In genomic region chr6:47974599-47974998, GRCm38 (mm10) we compare ENCODE assay signal across 18 mouse cellular contexts. TPM values are rescaled to one million over a fixed set of nuclear protein-coding genes. Genes with fewer than 3 reads are reported as not detected.
A peak's percentile ranks its signal among the peaks of the same experiment; 100 is the strongest.
DNase-seq lines count a peak whose midpoint lies in the region; ATAC-seq and TF ChIP-seq lines count a peak whose summit lies in the region.
"Had no signal": no experiment of that assay in that cellular context is flagged by ENCODE, and none has a peak within 500 bp of the region (broad histone marks: within the 10 kb centered on the region; RNA-seq: fewer than 3 reads in every experiment).

No protein-coding gene starts in this region.

- no peak overlapping the region for H3K4me3 ChIP-seq in forebrain, postnatal 0 days (ENCODE audit: low read depth, low read length)
- no peak overlapping the region for H3K4me3 ChIP-seq in forebrain, embryonic 14.5 days (ENCODE audit: low read depth, low read length)
- no peak overlapping the region for H3K4me3 ChIP-seq in stomach, postnatal 0 days (ENCODE audit: low read depth, low read length)
- no peak overlapping the region for H3K4me3 ChIP-seq in left cerebral cortex, adult 2 months
- H3K4me3 ChIP-seq: erythroblast, embryonic 14.5 days; hindbrain, embryonic 13.5 days; limb, embryonic 10.5 days; lung, embryonic 15.5 days; midbrain, embryonic 12.5 days had no signal

- H3K27ac ChIP-seq in forebrain, postnatal 0 days (ENCODE audit: low read depth, low read length) = no peak overlapping the region
- no peak overlapping the region for H3K27ac ChIP-seq in forebrain, embryonic 14.5 days (ENCODE audit: low read depth, low read length)
- no peak overlapping the region for H3K27ac ChIP-seq in stomach, postnatal 0 days (replicated peaks)
- H3K27ac ChIP-seq in left cerebral cortex, adult 2 months = no peak overlapping the region
- H3K27ac ChIP-seq: hindbrain, embryonic 13.5 days; limb, embryonic 10.5 days; lung, embryonic 15.5 days; midbrain, embryonic 12.5 days had no signal

- H3K9me3 ChIP-seq in forebrain, postnatal 0 days (ENCODE audit: low read length) = no peaks in the 10 kb centered on the region
- no peaks in the 10 kb centered on the region for H3K9me3 ChIP-seq in forebrain, embryonic 14.5 days (replicated peaks; ENCODE audit: control insufficient read depth, low read length)
- H3K9me3 ChIP-seq in stomach, postnatal 0 days (ENCODE audit: control insufficient read depth, low read length) = no peaks in the 10 kb centered on the region
- H3K9me3 ChIP-seq: hindbrain, embryonic 13.5 days; limb, embryonic 10.5 days; lung, embryonic 15.5 days; midbrain, embryonic 12.5 days had no signal

- in situ Hi-C loops in Patski (cut with MboI; ENCODE audit: low pct_unique_long_range_greater_than_20kb) = no loop called here

- H3K4me1 ChIP-seq in forebrain, postnatal 0 days (ENCODE audit: insufficient read depth) = no peaks in the 10 kb centered on the region
- H3K4me1 ChIP-seq in forebrain, embryonic 14.5 days (ENCODE audit: control insufficient read depth, insufficient read depth, low read length) = no peaks in the 10 kb centered on the region
- no peaks in the 10 kb centered on the region for H3K4me1 ChIP-seq in stomach, postnatal 0 days (replicated peaks; ENCODE audit: control insufficient read depth, insufficient read depth)
- H3K4me1 ChIP-seq: hindbrain, embryonic 13.5 days; limb, embryonic 10.5 days; lung, embryonic 15.5 days; midbrain, embryonic 12.5 days had no signal

- POLR2A ChIA-PET in Patski (lab: Charles Lee) = interaction anchor here (0.6 kb wide), 1 partner anchor 113 kb away, joined by 10 read pairs; no protein-coding TSS in a partner anchor

- ATAC-seq in forebrain, postnatal 0 days = no peak
- ATAC-seq in forebrain, embryonic 14.5 days = no peak
- no peak for ATAC-seq in Patski
- no peak for ATAC-seq in stomach, postnatal 0 days (ENCODE audit: low FRiP score, low TSS enrichment)

- H3K9ac ChIP-seq in forebrain, postnatal 0 days = no peak overlapping the region
- H3K9ac ChIP-seq in forebrain, embryonic 14.5 days (ENCODE audit: low read length) = no peak overlapping the region
- no peak overlapping the region for H3K9ac ChIP-seq in stomach, postnatal 0 days (ENCODE audit: low read length)
- H3K9ac ChIP-seq: hindbrain, embryonic 13.5 days; lung, embryonic 15.5 days; midbrain, embryonic 12.5 days had no signal

- no peak overlapping the region for H3K4me2 ChIP-seq in forebrain, postnatal 0 days (ENCODE audit: low read depth)
- H3K4me2 ChIP-seq in forebrain, embryonic 14.5 days (ENCODE audit: low read length) = no peak overlapping the region
- no peak overlapping the region for H3K4me2 ChIP-seq in stomach, postnatal 0 days (replicated peaks; ENCODE audit: low read depth)
- H3K4me2 ChIP-seq: hindbrain, embryonic 13.5 days; lung, embryonic 15.5 days; midbrain, embryonic 12.5 days had no signal

- TF ChIP-seq EP300 in stomach, postnatal 0 days (optimal IDR thresholded peaks at IDR 0.05) = no peak

- TF ChIP-seq CTCF in forebrain, postnatal 0 days (IDR thresholded peaks at IDR 0.05; ENCODE audit: low read depth) = peak; percentile 26; the same call in 1 of the 2 replicates
- peak; percentile 37 for TF ChIP-seq CTCF in Patski (IDR thresholded peaks at IDR 0.05)
- peak; percentile 52 for TF ChIP-seq CTCF in stomach, postnatal 0 days (IDR thresholded peaks at IDR 0.05; ENCODE audit: low read depth)
- TF ChIP-seq CTCF in left cerebral cortex, adult 2 months (IDR thresholded peaks at IDR 0.05) = no peak; the same call in 1 of the 2 replicates

- H3K36me3 ChIP-seq in forebrain, postnatal 0 days (ENCODE audit: insufficient read depth) = no peaks in the 10 kb centered on the region
- H3K36me3 ChIP-seq in forebrain, embryonic 14.5 days (ENCODE audit: control insufficient read depth, insufficient read depth, low read length) = no peaks in the 10 kb centered on the region
- no peaks in the 10 kb centered on the region for H3K36me3 ChIP-seq in stomach, postnatal 0 days (ENCODE audit: control insufficient read depth, insufficient read depth, low read length)
- H3K36me3 ChIP-seq: hindbrain, embryonic 13.5 days; limb, embryonic 10.5 days; lung, embryonic 15.5 days; midbrain, embryonic 12.5 days had no signal

- WGBS in forebrain, postnatal 0 days = 86% methylated on average over 1 of the region's 1 CpGs
- WGBS in forebrain, embryonic 14.5 days = 91% methylated on average over 1 of the region's 1 CpGs
- WGBS in stomach, postnatal 0 days = 94% methylated on average over 1 of the region's 1 CpGs

- no peak for DNase-seq in forebrain, postnatal 0 days
- no peak for DNase-seq in forebrain, embryonic 14.5 days (ENCODE audit: low spot score)
- DNase-seq in lung, postnatal 36 days = peak; percentile 23
- DNase-seq in lung, postnatal 10 days = no peak
- DNase-seq in Patski (ENCODE audit: low read depth, low spot score) = no peak
- no peak for DNase-seq in stomach, postnatal 0 days (ENCODE audit: low spot score)
- no peak for DNase-seq in left cerebral cortex, adult 2 months (ENCODE audit: extremely low spot score in 1 of 2, low spot score in 2 of 2)
- no peak for DNase-seq in cerebellum, postnatal 25 days
- DNase-seq: adrenal gland, postnatal 36 days; cerebellum, adult 18-20 months; embryo, embryonic 11 days; kidney, adult 9 months; layer of hippocampus, adult 9-11 months had no signal

- CTCF ChIA-PET in Patski (lab: Charles Lee) = interaction anchor here (1.0 kb wide), 1 partner anchor 13 kb away, joined by 3 read pairs; no protein-coding TSS in a partner anchor

- intact Hi-C loops in left cerebral cortex, adult 2 months (cut with DNase I) = no loop called here

- no peaks in the 10 kb centered on the region for H3K27me3 ChIP-seq in forebrain, postnatal 0 days (ENCODE audit: insufficient read depth, low read length)
- H3K27me3 ChIP-seq in forebrain, embryonic 14.5 days (replicated peaks; ENCODE audit: control insufficient read depth, insufficient read depth, low read length) = no peaks in the 10 kb centered on the region
- no peaks in the 10 kb centered on the region for H3K27me3 ChIP-seq in Patski
- H3K27me3 ChIP-seq in stomach, postnatal 0 days (ENCODE audit: control insufficient read depth, insufficient read depth, low read length) = no peaks in the 10 kb centered on the region
- H3K27me3 ChIP-seq: hindbrain, embryonic 13.5 days; lung, embryonic 15.5 days; midbrain, embryonic 12.5 days had no signal

RNA-seq across cellular contexts. Expression of gene Zfp956, which starts 21.4 kb away (rescaled TPM):
- 33.9 and 37.7 TPM in 2 replicates for total RNA-seq in forebrain, postnatal 0 days (2014; rRNA removed)
- 19.5 and 21.8 TPM in 2 replicates for polyA plus RNA-seq in forebrain, postnatal 0 days (2015; fragmentation: Nextera tagmentation; extraction: Ambion mirVana)
- polyA plus RNA-seq in forebrain, embryonic 14.5 days (2014; fragmentation: Nextera tagmentation; extraction: Ambion mirVana) = 16.0 and 18.8 TPM in 2 replicates
- 6.2 TPM for polyA plus RNA-seq in Patski (2021)
- 3.9 and 4.5 TPM in 2 replicates for polyA plus RNA-seq in stomach, postnatal 0 days (2015; fragmentation: Nextera tagmentation; extraction: Ambion mirVana)
- 10 to 100 TPM; 18.3 to 22.6 TPM for total RNA-seq in left cerebral cortex, adult 2 months (2021)

RNA-seq across cellular contexts. Expression of gene Zfp212, which starts 54.3 kb away (rescaled TPM):
- total RNA-seq in forebrain, postnatal 0 days (2014; rRNA removed) = 12.8 and 17.0 TPM in 2 replicates
- 19.3 and 21.8 TPM in 2 replicates for polyA plus RNA-seq in forebrain, postnatal 0 days (2015; fragmentation: Nextera tagmentation; extraction: Ambion mirVana)
- polyA plus RNA-seq in forebrain, embryonic 14.5 days (2014; fragmentation: Nextera tagmentation; extraction: Ambion mirVana) = 12.1 and 14.0 TPM in 2 replicates
- 17.7 TPM for polyA plus RNA-seq in Patski (2021)
- 8.1 and 8.2 TPM in 2 replicates for polyA plus RNA-seq in stomach, postnatal 0 days (2015; fragmentation: Nextera tagmentation; extraction: Ambion mirVana)
- total RNA-seq in left cerebral cortex, adult 2 months (2021) = 10 to 100 TPM; 17.3 to 19.1 TPM
